Mouse (Mus musculus) forelimb bud, embryonic 11.5 days (tissue): ENCODE results near the gene Kat2a.
"Not testable (repeated sequence)": the region's sequence is repeated elsewhere in the genome, so short reads cannot be mapped to it uniquely, and the experiment has no call there.

Source experiments
- DNase-seq: peaks from one replicate; pipeline ENCODE4 v3.0.0-alpha.2; 2012; ENCODE audit warnings: low read depth, low spot score

The Kat2a gene

GRCm38 (mm10) chr11:100673169-100673568 is 39.1 kb downstream of the Kat2a start:
- no peak for DNase-seq

DNA sequence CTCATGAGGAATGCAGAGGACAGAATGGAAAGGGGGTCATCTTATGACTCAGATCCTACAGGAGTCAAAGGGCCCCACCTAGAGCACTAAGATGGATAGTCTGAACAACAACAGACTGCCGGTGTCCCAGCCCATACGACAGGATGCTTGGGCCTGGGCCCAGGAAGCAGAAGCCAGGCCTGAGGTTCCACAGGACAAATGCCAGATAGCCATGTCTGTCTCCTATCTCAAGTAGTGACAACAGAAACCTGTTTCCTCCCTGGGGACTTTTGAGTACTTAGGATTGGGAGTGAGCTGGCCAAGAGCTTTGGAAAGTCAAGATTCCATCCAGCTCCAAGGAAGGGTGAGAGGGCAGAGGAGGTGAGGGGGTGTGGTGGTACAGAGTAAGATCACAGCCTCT is 40.3 kb downstream of the Kat2a start:
- no peak for DNase-seq

GRCm38 (mm10) chr11:100671049-100671448 is 41.2 kb downstream of the Kat2a start:
- DNase-seq: no peak

- DNase-seq: no peak
Measured at GRCm38 (mm10) chr11:100659806-100660205, 52.5 kb downstream of the Kat2a start.

DNA sequence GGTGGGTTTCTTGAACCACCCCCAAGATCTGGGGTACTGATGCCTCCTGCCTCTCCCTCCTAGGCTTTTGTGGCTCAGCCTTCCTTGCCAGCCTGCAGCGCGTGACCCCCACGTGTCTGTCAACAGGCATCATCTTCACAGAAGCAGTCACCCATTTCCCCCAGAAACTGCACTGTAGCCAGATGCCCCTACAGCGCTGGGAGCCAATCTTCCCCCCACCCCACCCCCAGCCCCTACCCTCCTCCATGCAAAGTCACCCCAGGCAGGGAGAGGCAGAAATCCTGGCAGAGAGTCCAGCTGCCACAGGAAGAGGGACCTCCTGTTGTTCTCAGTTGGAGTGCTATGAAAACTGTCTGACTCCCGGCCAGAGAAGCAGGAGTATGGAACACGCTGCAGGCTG is 55.8 kb downstream of the Kat2a start:
- DNase-seq: no peak

- DNase-seq: not testable (repeated sequence)
Measured at GRCm38 (mm10) chr11:100655589-100655988, 56.7 kb downstream of the Kat2a start.
